Mouse (Mus musculus) cerebellum, adult 11-12 months (tissue): Measurements from ENCODE around the gene Tnk2.

ENCODE experiments used
- DNase-seq: peaks from one replicate; pipeline ENCODE4 v3.0.0; 2022

Gene Tnk2

GRCm38 (mm10) chr16:32680806-32681205 lies 37.1 kb downstream of the Tnk2 start:
- DNase-seq: no peak

- DNase-seq: no peak
Measured at GRCm38 (mm10) chr16:32682194-32682593, 38.5 kb downstream of the Tnk2 start.

GRCm38 (mm10) chr16:32682841-32683240 lies 39.2 kb downstream of the Tnk2 start:
- no peak for DNase-seq

- DNase-seq: no peak
Measured at GRCm38 (mm10) chr16:32683343-32683742, 39.7 kb downstream of the Tnk2 start.

DNA sequence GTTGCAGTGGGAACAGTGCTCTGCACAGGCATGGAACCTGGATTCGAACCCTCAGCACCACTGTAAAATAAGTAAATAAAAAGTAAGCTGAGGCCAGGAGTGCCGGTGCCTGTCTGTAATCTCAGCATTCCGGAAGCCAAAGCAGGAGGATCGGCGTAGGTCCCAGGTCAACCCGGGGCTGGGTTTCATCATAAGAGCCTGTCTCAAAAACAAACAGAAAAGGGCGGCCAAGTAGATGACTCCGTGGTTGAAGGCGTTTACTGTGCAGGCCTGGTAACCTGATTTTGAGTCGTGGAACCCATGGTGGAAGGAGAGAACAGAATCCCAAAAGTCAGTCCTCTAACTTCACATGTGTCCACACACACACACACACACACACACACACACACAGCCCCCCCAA lies 41.7 kb downstream of the Tnk2 start:
- no peak for DNase-seq

- no peak for DNase-seq
Measured at GRCm38 (mm10) chr16:32685998-32686397, 42.3 kb downstream of the Tnk2 start.

GRCm38 (mm10) chr16:32687221-32687620 lies 43.5 kb downstream of the Tnk2 start:
- DNase-seq: no peak

DNA sequence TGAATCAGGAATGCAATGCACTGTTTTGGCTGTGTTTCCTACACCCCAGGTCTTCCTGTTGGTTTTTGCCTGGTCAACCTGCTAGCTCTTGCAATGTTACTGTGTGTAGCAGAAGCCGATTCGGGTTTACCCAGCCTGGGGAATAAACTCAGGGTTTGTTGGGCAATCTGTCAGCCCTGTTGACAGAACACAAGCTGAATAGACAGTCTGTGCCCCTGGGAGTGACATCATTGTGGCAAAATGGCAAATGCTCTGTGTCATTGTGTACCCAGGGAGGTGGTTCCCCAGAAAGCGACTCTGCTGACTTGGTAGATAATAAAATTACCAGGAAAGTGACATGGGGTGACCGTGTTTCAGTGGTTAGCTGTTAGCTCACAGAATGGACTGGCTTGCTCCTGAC lies 45.1 kb downstream of the Tnk2 start:
- DNase-seq: no peak

DNA sequence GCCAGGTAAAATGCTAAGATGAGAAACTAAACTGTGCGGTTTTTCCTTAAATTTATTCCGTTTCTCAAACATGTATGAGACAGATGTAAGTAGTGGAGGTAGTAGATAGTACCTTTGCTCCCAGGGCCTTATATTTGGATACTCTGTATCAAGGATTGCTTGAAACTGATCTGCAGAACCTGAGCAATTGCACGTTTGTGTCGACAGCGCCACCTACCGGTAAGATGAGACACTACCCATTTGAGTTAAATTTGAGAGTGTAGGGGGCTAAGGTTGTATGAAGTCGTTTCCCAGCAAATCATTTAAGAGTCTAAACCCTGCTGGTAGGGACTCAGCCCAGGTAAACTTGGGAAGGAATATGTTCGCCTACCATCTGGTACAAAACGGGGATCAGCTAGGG lies 45.8 kb downstream of the Tnk2 start:
- DNase-seq: no peak

DNA sequence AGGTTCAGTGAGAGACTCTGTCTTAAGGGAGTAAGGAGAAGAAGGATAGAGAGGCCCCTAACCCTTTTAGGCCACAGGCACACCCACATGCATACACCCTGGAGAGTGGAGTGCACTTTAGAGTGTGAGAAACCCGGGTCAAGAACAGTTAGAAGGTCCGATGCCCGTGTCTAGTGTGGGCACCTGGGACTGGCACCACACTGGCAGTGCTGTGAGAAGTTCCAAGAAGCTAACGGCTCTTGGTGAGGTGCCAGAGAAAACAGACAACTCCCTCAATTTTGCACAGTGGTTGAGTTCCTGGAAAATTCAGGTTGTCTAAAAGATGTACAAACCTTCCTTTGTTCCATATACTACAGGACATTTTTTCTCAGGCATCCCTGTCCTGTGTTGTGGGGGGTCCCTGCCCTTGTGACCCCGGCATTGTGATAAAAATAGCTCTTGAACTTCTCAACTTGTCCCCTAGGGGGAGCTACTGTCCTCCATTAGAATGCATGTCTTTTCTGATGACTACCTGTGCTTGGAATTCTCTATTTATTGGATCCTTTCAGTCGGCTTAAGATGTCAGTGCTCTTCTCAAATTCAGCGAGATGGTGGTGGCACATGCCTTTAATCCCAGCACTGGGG lies 53.3 kb downstream of the Tnk2 start:
- DNase-seq: no peak

GRCm38 (mm10) chr16:32697665-32698446 lies 54.2 kb downstream of the Tnk2 start:
- DNase-seq: no peak

GRCm38 (mm10) chr16:32698550-32698949 lies 54.9 kb downstream of the Tnk2 start:
- DNase-seq: no peak

- DNase-seq: no peak
Measured at GRCm38 (mm10) chr16:32703312-32703912, 59.7 kb downstream of the Tnk2 start.

DNA sequence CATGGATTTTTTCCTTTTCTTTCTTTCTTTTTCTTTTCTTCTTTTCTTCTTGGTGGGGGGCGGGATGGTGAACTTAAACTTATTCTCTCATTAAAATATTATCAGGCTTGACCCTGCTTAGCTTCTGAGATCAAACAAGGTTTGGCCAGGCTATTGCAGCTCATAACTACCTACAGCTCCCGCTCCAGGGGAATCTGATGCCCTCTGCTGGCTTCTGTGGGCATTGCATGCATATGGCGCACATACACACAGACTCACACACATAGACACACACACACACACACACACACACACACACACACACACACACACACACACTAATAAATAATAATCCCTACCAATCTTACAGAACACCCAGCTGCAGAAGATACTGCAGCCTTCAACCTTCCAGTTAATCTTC lies 61.9 kb downstream of the Tnk2 start:
- DNase-seq: no peak

- DNase-seq: no peak
Measured at GRCm38 (mm10) chr16:32707111-32707823, 63.6 kb downstream of the Tnk2 start.

GRCm38 (mm10) chr16:32707824-32708456 lies 64.3 kb downstream of the Tnk2 start:
- DNase-seq: no peak

DNA sequence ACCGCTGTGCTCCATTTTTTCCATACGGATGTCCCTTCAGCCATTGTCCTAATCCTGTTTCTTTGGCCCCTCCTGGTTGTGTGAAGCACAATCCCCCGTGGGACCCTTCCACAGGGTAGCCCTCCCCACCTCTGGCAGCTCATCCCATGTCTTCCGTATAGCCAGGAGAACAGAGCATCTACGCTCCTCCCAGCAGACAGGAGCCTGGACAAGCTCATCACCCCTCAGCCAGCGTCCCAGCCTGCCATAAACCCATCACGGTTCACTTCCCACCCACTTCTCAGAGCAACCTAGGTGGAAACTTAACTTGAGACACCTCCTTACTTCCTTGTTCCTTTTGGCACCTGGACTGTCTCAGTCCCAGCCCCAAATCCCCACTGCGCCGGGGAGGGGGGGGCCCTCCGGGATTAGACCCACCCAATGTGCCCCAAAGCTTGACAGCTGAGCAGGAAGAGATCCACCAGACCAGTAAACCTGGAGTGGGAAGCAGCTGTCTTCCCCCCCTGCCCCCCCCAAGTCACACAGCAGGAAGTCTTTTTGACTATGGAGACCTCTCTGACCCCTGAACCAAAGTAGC lies 64.9 kb downstream of the Tnk2 start:
- no peak for DNase-seq

- no peak for DNase-seq
Measured at GRCm38 (mm10) chr16:32709116-32709515, 65.4 kb downstream of the Tnk2 start.

DNA sequence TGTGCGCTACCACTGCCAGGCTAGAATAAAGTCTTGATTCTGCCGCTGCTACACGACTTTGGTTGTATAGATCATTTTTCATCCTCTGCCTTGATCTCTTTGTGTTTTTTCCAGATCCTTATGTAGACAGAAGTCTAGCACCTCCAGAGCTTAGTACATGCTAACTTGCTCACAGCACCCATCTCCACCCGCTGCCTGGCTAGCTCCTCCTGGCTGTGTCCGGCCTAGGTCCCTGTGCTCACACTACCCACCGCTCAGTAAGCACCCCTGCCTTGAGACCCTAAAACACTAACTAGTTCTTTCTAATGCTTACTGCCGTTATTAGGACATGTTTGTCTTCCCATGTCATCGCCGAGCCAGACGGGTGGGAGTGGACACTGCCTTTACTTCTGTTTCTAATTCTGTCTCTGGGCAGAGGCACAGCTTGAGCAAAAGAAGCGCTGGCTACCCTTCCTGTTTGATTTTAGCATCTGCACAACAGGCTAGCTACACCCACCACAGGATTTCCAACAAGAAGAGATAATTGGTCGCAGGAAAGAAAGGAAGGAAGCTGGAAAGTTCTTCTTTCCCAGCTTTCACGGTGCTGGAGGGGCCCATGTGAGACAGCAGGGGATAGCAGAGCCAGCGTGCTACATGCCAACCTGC lies 66.9 kb downstream of the Tnk2 start:
- DNase-seq: no peak

GRCm38 (mm10) chr16:32712202-32712601 lies 68.5 kb downstream of the Tnk2 start:
- no peak for DNase-seq

- DNase-seq: no peak
Measured at GRCm38 (mm10) chr16:32713556-32713955, 69.9 kb downstream of the Tnk2 start.

DNA sequence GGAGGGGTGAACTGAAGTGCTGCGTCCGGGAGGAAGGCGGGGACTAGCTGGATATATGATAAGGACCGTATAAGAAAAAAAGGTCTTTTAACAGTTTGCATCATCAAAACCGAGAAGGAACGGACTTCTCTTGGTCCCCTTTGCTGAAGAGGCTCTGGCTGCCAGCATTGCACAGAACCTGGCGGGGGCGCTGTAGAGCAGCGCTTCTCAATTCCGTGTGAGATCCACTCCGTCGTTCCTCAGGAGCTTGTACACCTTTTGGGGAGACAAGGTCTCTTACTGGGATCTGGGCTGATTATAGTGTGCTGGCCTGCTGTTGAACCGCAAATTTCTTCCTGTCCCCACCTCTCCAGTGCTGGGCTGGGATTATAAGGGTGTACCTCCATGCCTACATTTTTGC lies 71.7 kb downstream of the Tnk2 start:
- no peak for DNase-seq
